Mouse (Mus musculus) heart, adult 2 months (tissue): ENCODE data around the gene Mov10. TPM values are rescaled to one million over a fixed set of nuclear protein-coding genes. Genes with fewer than 3 reads are reported as not detected.
"Not testable (repeated sequence)": the region's sequence is repeated elsewhere in the genome, so short reads cannot be mapped to it uniquely, and the experiment has no call there.

Source experiments
- DNase-seq, 2 experiments: peaks; one replicate each; pipeline ENCODE4 v3.0.0; 2021
- H3K27ac ChIP-seq: fragments of 200-600 bp; 2 replicates; pipeline ENCODE4 v1.8.1; 2022
- H3K27me3 ChIP-seq: fragments of 200-500 bp; 2 replicates; pipeline ENCODE4 v1.6.1; 2012; ENCODE audit warnings: mild to moderate bottlenecking, low read length, inconsistent platforms, mixed read lengths; ENCODE audit not compliant: control insufficient read depth, insufficient read depth
- H3K36me3 ChIP-seq: fragments of 200-500 bp; 2 replicates; pipeline ENCODE4 v1.6.1; 2012; ENCODE audit warnings: low read length, inconsistent platforms; ENCODE audit not compliant: control insufficient read depth, insufficient read depth
- H3K4me1 ChIP-seq: fragments of 200-500 bp; 2 replicates; pipeline ENCODE4 v1.6.1; 2011; ENCODE audit warnings: low read length; ENCODE audit not compliant: control insufficient read depth, insufficient read depth
- H3K4me3 ChIP-seq: fragments of 200-600 bp; 2 replicates; pipeline ENCODE4 v1.8.1; 2022
- H3K79me2 ChIP-seq: fragments of 200-500 bp; replicated peaks from 2 replicates; pipeline ENCODE4 v1.6.1; 2012; ENCODE audit warnings: mild to moderate bottlenecking, inconsistent platforms, low read length, moderate library complexity, mixed read lengths; ENCODE audit not compliant: control insufficient read depth, insufficient read depth
- H3K9ac ChIP-seq: fragments of 200-500 bp; 2 replicates; pipeline ENCODE4 v1.6.1; 2012; ENCODE audit warnings: low read depth, mild to moderate bottlenecking, control low read depth, inconsistent platforms, low read length, mixed read lengths
- CTCF ChIP-seq: fragments of 200-600 bp; IDR thresholded peaks from 2 replicates; pipeline ENCODE4 v1.8.1; 2022; ENCODE audit warnings: antibody characterized with exemption, mild to moderate bottlenecking, moderate library complexity
- EP300 ChIP-seq: fragments of 200-500 bp; IDR thresholded peaks from 2 replicates; pipeline ENCODE4 v1.6.1; 2011; ENCODE audit warnings: low read depth, low read length, control low read depth; ENCODE audit not compliant: insufficient read depth
- POLR2A ChIP-seq: fragments of 200-500 bp; IDR thresholded peaks from 2 replicates; pipeline ENCODE4 v1.6.1; 2011; ENCODE audit warnings: mild to moderate bottlenecking, low read depth, low read length, control low read depth; ENCODE audit not compliant: insufficient read depth
- WGBS: fragments of 180-500 bp; shearing (Covaris S2); methylation state at CpG from one replicate; pipeline ENCODE4 v1.1.7; 2018; 5-methylcytosine and 5-hydroxymethylcytosine counted together
- intact Hi-C: fragments of 180-260 bp; cut with DNase I; formaldehyde crosslinking; loops from one replicate; pipeline ENCODE4 v1.15.1; 2025
- polyA plus RNA-seq: library from polyadenylated mRNA; depleted of rRNA; stranded (reverse); fragments of >200 nt; gene quantifications from 2 replicates; pipeline ENCODE4 v1.2.3, GENCODE M21; 2012
- total RNA-seq, 2 experiments: library from RNA; stranded (reverse); gene quantifications; 2 replicates each; pipeline ENCODE4 v1.2.3; 2021

Gene Mov10
- total and polyA plus RNA-seq, 3 experiments: 4.6 to 7.4 (median 5.9) TPM

DNA sequence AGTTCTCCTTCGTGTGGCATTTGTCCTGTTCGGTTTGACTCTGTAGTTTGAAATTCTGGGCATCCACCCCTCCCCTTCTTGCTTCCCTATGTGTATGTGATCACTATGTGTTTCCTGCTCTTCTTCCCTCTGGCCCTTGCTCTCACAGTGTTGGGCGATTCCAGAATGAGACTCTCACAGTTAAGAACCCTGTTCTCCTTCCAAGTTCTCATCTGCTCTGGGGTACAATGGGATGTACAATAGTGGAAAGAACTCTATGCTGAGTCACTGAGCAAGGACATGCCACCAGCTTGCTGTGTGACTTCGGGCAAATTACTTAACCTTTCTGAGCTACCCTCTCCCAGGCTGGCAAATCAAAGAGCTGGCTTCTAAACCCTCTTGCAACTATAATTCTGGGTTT lies 50.6 kb downstream of the Mov10 start:
- intact Hi-C loops: no loop called here
- Histone ChIP-seq H3K9ac (no peak overlapping the region), H3K4me1 (no peaks in the 10 kb centered on the region), H3K36me3 (no peaks in the 10 kb centered on the region), H3K79me2 (no peaks in the 10 kb centered on the region), H3K27ac (no peak overlapping the region), H3K4me3 (no peak overlapping the region), H3K27me3 (no peaks in the 10 kb centered on the region)
- 67% methylated on average over 4 of the region's 4 CpGs for WGBS
- TF ChIP-seq EP300 (no peak), POLR2A (no peak), CTCF (no peak)
- DNase-seq: no peak

DNA sequence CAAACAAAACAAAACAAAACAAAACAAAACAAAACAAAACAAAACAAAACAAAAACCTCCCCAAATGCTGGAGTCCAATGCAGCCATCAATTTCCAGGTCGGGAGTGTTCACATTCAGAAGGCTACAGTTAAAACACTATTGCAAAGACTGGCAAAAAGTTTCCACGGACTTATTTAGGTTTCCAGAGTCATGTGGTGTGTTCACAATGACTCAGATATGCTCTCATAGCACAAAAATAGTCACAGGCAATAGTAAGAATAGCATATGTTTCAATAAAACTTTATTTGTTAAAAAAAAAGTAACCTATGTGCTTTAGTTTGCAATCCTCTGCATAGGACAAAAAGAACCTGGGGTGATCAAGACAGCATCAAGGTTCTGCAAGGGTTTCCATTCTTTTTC lies 51.2 kb downstream of the Mov10 start:
- no peak for DNase-seq
- Histone ChIP-seq H3K27ac (no peak overlapping the region), H3K4me3 (no peak overlapping the region), H3K4me1 (no peaks in the 10 kb centered on the region), H3K79me2 (no peaks in the 10 kb centered on the region), H3K36me3 (no peaks in the 10 kb centered on the region), H3K27me3 (no peaks in the 10 kb centered on the region), H3K9ac (no peak overlapping the region)
- 40% methylated on average over 2 of the region's 2 CpGs for WGBS
- intact Hi-C loops: no loop called here
- TF ChIP-seq POLR2A (no peak), CTCF (no peak), EP300 (no peak)

DNA sequence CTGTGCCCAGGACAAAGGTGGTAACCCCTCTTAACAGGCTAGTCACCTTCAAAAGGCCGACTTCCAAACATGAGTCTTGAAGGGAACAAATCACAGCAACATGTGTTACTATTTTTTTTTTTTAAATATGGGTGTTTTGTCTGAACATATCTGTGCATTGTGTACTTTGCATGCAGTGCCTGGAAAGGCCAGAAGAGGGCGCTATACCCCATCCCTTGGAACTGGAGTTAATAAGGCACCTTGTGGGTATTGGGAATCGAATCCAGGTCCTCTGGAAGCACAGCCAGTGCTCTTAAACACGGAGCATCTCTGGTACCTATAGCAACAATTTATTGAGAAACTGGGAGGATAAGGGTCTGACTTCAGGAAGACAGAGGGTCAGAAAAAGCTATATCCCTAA lies 53.3 kb downstream of the Mov10 start:
- intact Hi-C loops: no loop called here
- WGBS: 20% methylated on average over 4 of the region's 4 CpGs
- H3K36me3 ChIP-seq: no peaks in the 10 kb centered on the region
- no peak for DNase-seq
- no peak for TF ChIP-seq POLR2A
- peak; percentile 67 for TF ChIP-seq CTCF
- TF ChIP-seq EP300: no peak
- no peaks in the 10 kb centered on the region for H3K27me3 ChIP-seq
- H3K4me1 ChIP-seq: no peaks in the 10 kb centered on the region
- no peak overlapping the region for H3K4me3 ChIP-seq
- no peak overlapping the region for H3K27ac ChIP-seq
- H3K9ac ChIP-seq: no peak overlapping the region
- H3K79me2 ChIP-seq: no peaks in the 10 kb centered on the region

DNA sequence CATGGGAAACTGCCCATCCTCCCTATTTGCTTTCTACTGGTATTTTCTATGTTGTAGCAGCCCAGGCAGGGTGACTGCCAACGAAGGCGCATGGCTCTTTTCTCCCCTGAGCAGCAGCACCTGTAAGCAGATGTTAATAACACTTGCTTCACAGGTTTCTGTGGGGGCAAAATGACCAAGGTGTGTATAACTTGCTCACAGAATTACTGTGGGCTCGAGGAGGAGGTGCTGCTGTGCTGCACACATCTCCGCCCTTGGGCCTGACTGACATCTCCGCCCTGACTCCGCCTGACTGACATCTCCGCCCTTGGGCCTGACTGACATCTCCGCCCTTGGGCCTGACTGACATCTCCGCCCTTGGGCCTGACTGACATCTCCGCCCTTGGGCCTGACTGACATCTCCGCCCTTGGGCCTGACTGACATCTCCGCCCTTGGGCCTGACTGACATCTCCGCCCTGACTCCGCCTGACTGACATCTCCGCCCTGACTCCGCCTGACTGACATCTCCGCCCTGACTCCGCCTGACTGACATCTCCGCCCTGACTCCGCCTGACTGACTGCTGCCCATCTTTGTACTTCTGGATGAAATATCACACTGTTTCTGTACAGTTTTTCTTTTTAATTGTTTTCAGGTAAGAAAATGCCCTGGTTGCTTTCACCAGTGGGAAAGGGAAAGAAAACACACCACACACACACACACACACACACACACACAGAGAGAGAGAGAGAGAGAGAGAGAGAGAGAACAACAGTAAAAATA lies 56.1 kb downstream of the Mov10 start:
- DNase-seq, H3K79me2 ChIP-seq, H3K27ac ChIP-seq, H3K36me3 ChIP-seq, H3K9ac ChIP-seq, H3K4me1 ChIP-seq, H3K27me3 ChIP-seq, H3K4me3 ChIP-seq: not testable (repeated sequence)
- intact Hi-C loops: loop anchor here (5.0 kb wide), 1 partner anchor 50 kb away; no protein-coding TSS in a partner anchor
- WGBS: 45% methylated on average over 20 of the region's 20 CpGs

DNA sequence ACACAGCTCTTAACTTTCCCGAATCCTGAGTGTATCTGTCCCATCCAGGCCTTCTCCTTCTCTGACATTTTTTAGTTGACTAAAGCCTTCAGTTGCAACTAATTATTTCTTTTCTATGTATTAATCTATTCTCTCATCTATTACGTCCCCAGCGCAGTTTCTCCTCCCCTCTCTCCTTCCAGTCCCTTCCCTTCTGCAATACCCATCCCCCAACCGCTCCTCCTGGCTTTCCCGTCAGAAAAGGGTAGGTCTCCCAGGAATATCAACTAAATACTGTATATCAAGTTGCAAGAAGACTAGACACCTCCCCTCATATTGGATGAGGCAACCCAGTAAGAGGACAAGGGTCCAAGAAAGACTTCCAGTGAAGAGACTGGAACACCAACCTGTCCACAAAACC lies 59.5 kb downstream of the Mov10 start:
- 30% methylated on average over 5 of the region's 5 CpGs for WGBS
- no peak overlapping the region for H3K9ac ChIP-seq
- no peaks in the 10 kb centered on the region for H3K4me1 ChIP-seq
- no peaks in the 10 kb centered on the region for H3K27me3 ChIP-seq
- no peak for TF ChIP-seq CTCF
- TF ChIP-seq POLR2A: no peak
- TF ChIP-seq EP300: no peak
- H3K79me2 ChIP-seq: no peaks in the 10 kb centered on the region
- no peak overlapping the region for H3K27ac ChIP-seq
- no peak for DNase-seq
- H3K36me3 ChIP-seq: no peaks in the 10 kb centered on the region
- intact Hi-C loops: no loop called here
- H3K4me3 ChIP-seq: peak overlapping the region; percentile 31

DNA sequence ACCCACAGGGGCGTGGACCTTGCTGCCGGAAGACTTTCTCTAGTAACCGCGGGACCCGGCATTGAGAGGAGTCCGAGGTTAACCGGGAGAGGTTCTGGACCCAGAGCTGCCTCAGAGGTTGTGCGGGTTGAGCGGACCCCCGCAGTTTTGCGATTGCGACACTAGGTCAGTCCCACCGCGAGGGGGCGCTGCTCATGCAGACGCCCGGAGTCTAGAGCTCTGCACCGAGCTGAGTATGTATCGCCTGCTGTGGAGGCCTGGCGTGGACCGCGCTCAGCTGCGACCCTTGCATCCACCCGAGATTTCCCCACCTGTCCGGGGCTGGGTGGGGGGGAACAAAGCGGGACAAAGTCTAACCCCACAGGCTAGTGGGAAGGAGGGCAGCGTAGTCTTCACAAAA lies 60.0 kb downstream of the Mov10 start:
- Histone ChIP-seq H3K9ac (no peak overlapping the region), H3K4me3 (peak overlapping the region; percentile 31), H3K27me3 (0 out of 2 replicates have a peak, but pooled peaks cover 1% of the 10 kb centered on the region), H3K79me2 (no peaks in the 10 kb centered on the region), H3K4me1 (no peaks in the 10 kb centered on the region), H3K36me3 (no peaks in the 10 kb centered on the region), H3K27ac (no peak overlapping the region)
- TF ChIP-seq EP300: no peak
- TF ChIP-seq CTCF: peak; percentile 81
- intact Hi-C loops: no loop called here
- peak; percentile 60 to 77 for DNase-seq
- 3% methylated on average over 27 of the region's 27 CpGs for WGBS
